Mouse (Mus musculus) urinary bladder, postnatal 10 days (tissue): ENCODE measurements at regions not wholly inside any gene's neighbourhood (a gene's known extent, or its start where the extent isn't known, plus 50 kb on each side); places are given as distances from the start of the nearest gene placed in this dataset.

Source experiments
- DNase-seq: peaks from one replicate; pipeline ENCODE4 v3.0.0; 2022; ENCODE audit warnings: low spot score

DNA sequence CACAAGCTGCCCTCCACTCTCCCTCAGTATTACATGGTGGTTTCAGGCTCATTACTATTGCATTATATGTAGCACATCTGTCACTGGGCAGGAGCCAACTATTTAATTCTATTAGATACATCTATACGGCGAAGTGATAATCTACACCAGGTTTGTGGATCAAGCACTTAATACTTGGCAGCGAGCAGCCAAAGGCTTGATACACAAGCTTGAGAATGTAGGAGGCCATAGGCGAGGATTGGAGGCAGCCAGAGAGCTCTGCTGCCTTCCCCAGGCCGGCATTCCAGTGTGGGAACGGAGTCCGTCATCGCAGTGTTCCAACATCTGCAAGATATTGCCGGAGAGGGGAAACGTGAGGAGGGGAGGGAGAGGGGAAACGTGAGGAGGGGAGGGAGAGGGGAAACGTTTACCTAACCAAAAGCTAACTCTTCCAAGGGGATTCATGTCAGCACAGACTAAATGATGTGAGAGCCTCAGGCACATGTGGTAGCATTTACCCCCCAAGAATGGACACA lies 109.6 kb upstream of the Habp2 start:
- no peak for DNase-seq

DNA sequence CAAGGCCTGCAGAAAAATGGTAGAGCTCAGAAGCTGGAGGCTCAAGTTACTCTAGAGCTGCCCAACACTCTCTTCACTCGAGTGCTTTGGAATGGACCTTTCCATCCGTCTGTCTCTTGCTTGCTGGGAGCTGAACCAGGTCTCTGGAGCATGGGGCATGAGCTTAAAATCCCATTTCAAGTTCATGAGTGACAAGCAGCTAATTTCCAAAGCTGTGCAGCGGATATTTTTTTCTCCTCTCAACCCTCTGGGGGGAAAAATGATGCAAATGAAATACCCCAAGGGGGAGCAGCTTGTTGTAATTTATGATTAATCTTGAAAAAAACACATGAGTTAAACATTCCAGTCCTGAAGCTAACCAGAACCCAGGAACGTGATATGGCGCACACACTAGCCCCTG lies 101.2 kb upstream of the Habp2 start:
- DNase-seq = no peak

GRCm38 (mm10) chr19:56189185-56189584 lies 97.8 kb upstream of the Habp2 start:
- DNase-seq = no peak

GRCm38 (mm10) chr19:56190222-56190621 lies 96.7 kb upstream of the Habp2 start:
- DNase-seq = no peak

- DNase-seq = no peak
Observed at GRCm38 (mm10) chr19:56198474-56199236, 88.3 kb upstream of the Habp2 start.

- DNase-seq = no peak
Observed at GRCm38 (mm10) chr19:56199401-56200150, 87.4 kb upstream of the Habp2 start.

GRCm38 (mm10) chr19:56201007-56201682 lies 85.8 kb upstream of the Habp2 start:
- no peak for DNase-seq

- no peak for DNase-seq
Observed at GRCm38 (mm10) chr19:56201738-56202480, 85.0 kb upstream of the Habp2 start.

DNA sequence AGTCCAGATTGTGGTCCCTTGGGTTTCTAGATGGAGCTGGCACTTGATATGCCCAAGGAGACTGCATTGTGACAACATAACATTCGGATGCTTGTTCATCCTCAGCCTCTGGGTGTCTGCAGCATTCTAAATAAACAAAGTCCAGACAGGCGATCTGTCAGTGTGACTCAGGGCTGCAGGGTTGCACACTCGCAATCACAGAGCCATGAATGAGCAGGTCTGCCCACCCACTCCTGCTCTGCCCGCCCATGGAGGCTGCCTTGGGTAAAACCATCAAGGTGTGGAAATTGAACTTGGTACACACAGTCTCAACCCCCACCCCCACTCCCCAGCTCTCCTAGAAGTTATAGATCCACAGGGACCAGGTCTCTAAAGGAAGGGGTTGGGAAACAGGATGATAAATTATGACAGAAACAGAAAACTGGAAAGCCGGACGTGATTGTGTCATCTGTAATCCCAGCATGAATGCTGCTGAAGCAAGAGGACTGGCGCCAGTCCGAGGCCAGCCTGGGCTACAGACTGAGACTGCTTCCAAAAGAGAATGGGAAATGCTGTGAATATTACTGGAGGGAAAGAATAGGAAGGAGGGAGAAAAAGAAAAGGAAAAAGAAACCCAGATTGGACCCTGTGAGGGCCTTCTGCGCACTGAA lies 84.3 kb upstream of the Habp2 start:
- no peak for DNase-seq

DNA sequence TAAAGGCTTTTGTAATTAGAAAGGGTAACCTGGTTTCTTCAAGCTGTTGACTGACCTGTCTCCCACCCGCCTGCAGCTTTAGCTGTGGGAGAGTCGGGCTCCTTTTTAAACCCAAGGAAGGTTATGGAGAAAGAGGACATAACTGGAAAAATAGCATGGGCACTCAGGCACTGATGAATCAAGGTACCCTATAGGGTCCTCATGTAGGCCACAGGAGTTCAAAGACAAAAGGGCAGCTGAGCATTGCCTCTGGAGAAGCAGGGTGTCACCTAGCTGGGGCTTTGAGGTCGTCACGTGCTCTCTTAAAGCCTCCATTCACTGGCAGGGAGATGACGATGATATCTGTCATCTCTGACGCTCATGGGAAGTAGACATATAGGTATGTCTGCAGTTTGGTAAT lies 68.4 kb upstream of the Habp2 start:
- DNase-seq = no peak

DNA sequence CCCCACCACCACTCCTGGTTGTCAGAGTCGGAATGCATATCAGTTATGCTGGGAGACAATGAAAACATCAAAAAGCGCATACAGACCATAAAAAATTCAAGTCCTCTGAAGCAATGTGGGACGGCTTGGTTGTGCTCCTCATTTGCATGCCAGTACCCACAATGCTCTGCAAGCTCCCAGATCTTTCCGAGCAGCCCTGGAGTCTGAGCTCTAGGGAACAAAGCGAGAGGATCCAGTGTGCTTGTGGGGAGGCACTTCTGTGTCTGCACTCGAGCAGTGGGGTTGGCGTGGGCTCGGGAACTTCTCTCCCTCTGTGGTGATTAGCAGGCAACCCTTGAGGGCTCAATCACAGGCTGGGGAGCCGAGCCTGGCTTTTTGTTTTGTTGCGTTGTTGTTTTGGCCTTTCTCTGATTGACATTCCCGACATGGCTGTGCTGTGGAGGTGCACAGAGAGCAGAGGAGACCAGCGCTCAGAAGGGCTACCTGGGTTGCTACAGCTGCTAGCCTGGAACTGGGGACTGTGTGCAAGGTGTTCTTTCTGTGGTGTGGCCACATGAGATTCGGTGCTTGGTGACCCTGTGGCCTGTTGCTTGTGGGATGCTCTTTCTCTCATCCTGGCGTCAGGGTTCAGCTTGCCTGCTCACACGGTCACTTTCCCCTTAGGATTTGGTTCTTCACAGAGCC lies 66.1 kb upstream of the Habp2 start:
- no peak for DNase-seq

GRCm38 (mm10) chr19:56222496-56222895 lies 64.4 kb upstream of the Habp2 start:
- DNase-seq = no peak

DNA sequence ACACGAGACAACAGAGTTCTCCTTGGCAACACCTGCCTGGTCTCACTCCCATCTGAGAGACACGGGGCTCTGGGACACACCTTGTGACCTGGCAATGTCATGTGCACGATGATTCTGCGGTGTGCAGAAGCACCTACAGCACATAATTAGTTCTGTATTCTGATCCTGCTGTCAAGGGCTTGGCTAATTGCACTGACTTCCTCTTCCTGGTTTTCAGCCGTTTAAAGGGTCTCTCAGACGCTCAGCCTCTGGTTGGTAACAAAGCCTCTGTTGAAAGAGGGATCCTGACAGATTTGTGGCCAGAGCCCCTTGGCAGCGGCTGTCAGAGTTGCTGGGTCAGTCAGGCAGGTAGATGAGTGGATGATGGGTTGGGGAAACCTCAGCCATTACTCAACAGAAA lies 61.9 kb upstream of the Habp2 start:
- no peak for DNase-seq

GRCm38 (mm10) chr19:56225518-56225917 lies 61.4 kb upstream of the Habp2 start:
- no peak for DNase-seq

GRCm38 (mm10) chr19:56228586-56228985 lies 58.4 kb upstream of the Habp2 start:
- no peak for DNase-seq

DNA sequence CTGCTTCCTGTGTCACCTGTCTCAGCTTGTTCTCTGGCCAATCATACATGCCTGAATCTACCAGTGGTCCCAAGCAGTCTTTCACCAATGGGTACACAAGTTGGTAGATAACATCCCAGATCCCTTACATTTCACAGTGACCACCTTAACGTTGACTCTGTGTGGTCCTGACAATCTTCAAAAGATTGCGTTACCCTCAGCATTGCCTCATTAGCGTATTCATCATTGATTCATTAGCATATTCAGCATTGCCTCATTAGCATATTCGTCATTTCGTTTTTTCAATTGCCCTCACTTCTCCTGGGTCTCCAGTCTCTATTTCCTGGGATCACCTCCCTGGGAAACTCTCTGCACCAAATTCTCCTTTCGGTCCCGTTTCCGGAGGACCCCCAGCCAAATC lies 55.5 kb upstream of the Habp2 start:
- DNase-seq = no peak

- no peak for DNase-seq
Observed at GRCm38 (mm10) chr19:56231849-56232248, 55.1 kb upstream of the Habp2 start.

- no peak for DNase-seq
Observed at GRCm38 (mm10) chr19:56232269-56232668, 54.7 kb upstream of the Habp2 start.

GRCm38 (mm10) chr19:56232950-56233349 lies 54.0 kb upstream of the Habp2 start:
- no peak for DNase-seq

DNA sequence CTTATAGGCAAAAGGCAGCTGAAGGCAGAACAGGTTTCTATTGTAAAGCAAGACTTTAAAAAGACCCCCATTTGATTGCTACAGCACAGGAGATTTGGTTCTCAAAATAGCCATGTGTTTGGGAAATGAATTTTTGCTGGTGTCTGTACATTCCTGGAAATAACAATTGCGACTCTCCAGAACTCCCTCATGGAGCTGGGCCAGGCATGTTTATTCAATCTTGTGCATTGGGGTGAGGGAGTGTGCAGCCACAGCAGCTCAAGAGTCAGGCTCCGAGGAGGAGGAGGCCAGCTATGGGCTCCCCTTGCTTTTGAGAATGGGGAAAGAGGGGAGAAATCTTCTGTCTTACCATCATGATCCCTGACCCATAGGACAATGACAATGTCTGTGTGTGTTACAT lies 51.9 kb upstream of the Habp2 start:
- no peak for DNase-seq
